Mouse (Mus musculus) kidney, embryonic 14.5 days (tissue): ENCODE results near the gene Tmem259. TPM values are rescaled to one million over a fixed set of nuclear protein-coding genes. Genes with fewer than 3 reads are reported as not detected.

Experiments
- ATAC-seq: fragments of 200-750 bp; cut with Nextera tagmentation; 2 replicates; pipeline ENCODE4 v1.8.0; 2017; ENCODE audit warnings: moderate number of reproducible peaks, mild to moderate bottlenecking, moderate TSS enrichment, moderate library complexity; ENCODE audit not compliant: low FRiP score, low TSS enrichment
- H3K27ac ChIP-seq: fragments of 300-500 bp; sonication (generic); 2 replicates; pipeline ENCODE4 v1.5.1; 2014; ENCODE audit warnings: low read depth, mild to moderate bottlenecking, low read length, moderate library complexity, mixed read lengths
- H3K27me3 ChIP-seq: fragments of 300-500 bp; sonication (generic); 2 replicates; pipeline ENCODE4 v1.6.1; 2014; ENCODE audit warnings: mild to moderate bottlenecking, low read length; ENCODE audit not compliant: control insufficient read depth, insufficient read depth
- H3K36me3 ChIP-seq: fragments of 300-500 bp; sonication (generic); 2 replicates; pipeline ENCODE4 v1.6.1; 2014; ENCODE audit warnings: low read length, mixed read lengths; ENCODE audit not compliant: control insufficient read depth, insufficient read depth
- H3K4me1 ChIP-seq: fragments of 300-500 bp; sonication (generic); 2 replicates; pipeline ENCODE4 v1.6.1; 2014; ENCODE audit warnings: low read length, mixed read lengths; ENCODE audit not compliant: control insufficient read depth, insufficient read depth
- H3K4me2 ChIP-seq: fragments of 300-500 bp; sonication (generic); replicated peaks from 2 replicates; pipeline ENCODE4 v1.6.1; 2014; ENCODE audit warnings: low read depth, mild to moderate bottlenecking, low read length
- H3K4me3 ChIP-seq: fragments of 300-500 bp; sonication (generic); 2 replicates; pipeline ENCODE4 v1.5.1; 2014; ENCODE audit warnings: mild to moderate bottlenecking, low read length
- H3K9ac ChIP-seq: fragments of 300-500 bp; sonication (generic); 2 replicates; pipeline ENCODE4 v1.6.1; 2014; ENCODE audit warnings: low read depth, mild to moderate bottlenecking, low read length, moderate library complexity
- H3K9me3 ChIP-seq: fragments of 300-500 bp; sonication (generic); 2 replicates; pipeline ENCODE4 v1.6.1; 2016; ENCODE audit warnings: low read length; ENCODE audit not compliant: control insufficient read depth
- whole genome bisulfite sequencing: fragments of 180-500 bp; shearing (Covaris S2); extraction: QIAGEN DNeasy Blood & Tissue Kit; methylation state at CpG from one replicate; pipeline ENCODE4 v1.1.7; 2014; 5-methylcytosine and 5-hydroxymethylcytosine counted together
- polyA plus RNA-seq: library from polyadenylated mRNA; unstranded; fragments of >200 nt; fragmentation: Nextera tagmentation; extraction: Ambion mirVana; gene quantifications from 2 replicates; pipeline ENCODE4 v1.2.1, GENCODE M21; 2014

Tmem259 gene
- polyA plus RNA-seq, 1 experiment from 2014 or later, result 18.8 TPM

GRCm38 (mm10) chr10:79996272-79997033 lies 12.3 kb upstream of the Tmem259 start, which contains the start of gene Abca7:
TSS of gene Abca7 (plus strand) at chr10:79996494.
- peaks cover 24% of the 10 kb centered on the region for H3K36me3 ChIP-seq
- peak within 1 kb of the TSS; percentile 89 for H3K4me2 ChIP-seq
- WGBS, result under 1% methylated on average over 34 of the region's 34 CpGs
- peak; percentile 81 for ATAC-seq
- no peaks in the 10 kb centered on the region; the same call in 1 of the 2 replicates for H3K27me3 ChIP-seq
- H3K4me3 ChIP-seq, result peak within 1 kb of the TSS; percentile 54
- H3K9me3 ChIP-seq, result peaks cover 3% of the 10 kb centered on the region; the same call in 1 of the 2 replicates
- H3K27ac ChIP-seq, result peak within 1 kb of the TSS; percentile 24; the same call in 1 of the 2 replicates
- peaks cover 14% of the 10 kb centered on the region for H3K4me1 ChIP-seq
- H3K9ac ChIP-seq, result peak within 1 kb of the TSS; percentile 50

- no peak overlapping the region for H3K4me3 ChIP-seq
- no peak overlapping the region for H3K4me2 ChIP-seq
- H3K27ac ChIP-seq, result no peak overlapping the region
- no peak for ATAC-seq
- H3K9me3 ChIP-seq, result peaks cover 9% of the 10 kb centered on the region; the same call in 1 of the 2 replicates
- peaks cover 14% of the 10 kb centered on the region for H3K4me1 ChIP-seq
- H3K9ac ChIP-seq, result no peak overlapping the region
- WGBS, result 82% methylated on average over 1 of the region's 1 CpGs
- H3K27me3 ChIP-seq, result no peaks in the 10 kb centered on the region
- H3K36me3 ChIP-seq, result peaks cover 32% of the 10 kb centered on the region
Measured at GRCm38 (mm10) chr10:79995636-79996035, 11.5 kb upstream of the Tmem259 start.

GRCm38 (mm10) chr10:79994397-79995115 lies 10.4 kb upstream of the Tmem259 start:
- no peak overlapping the region for H3K27ac ChIP-seq
- H3K36me3 ChIP-seq, result peaks cover 32% of the 10 kb centered on the region
- peaks cover 19% of the 10 kb centered on the region for H3K4me1 ChIP-seq
- ATAC-seq, result no peak
- peaks cover 9% of the 10 kb centered on the region; the same call in 1 of the 2 replicates for H3K9me3 ChIP-seq
- H3K27me3 ChIP-seq, result no peaks in the 10 kb centered on the region
- H3K9ac ChIP-seq, result no peak overlapping the region
- H3K4me3 ChIP-seq, result no peak overlapping the region
- WGBS, result 88% methylated on average over 16 of the region's 16 CpGs
- no peak overlapping the region for H3K4me2 ChIP-seq

GRCm38 (mm10) chr10:79991548-79991947 lies 7.4 kb upstream of the Tmem259 start:
- 82% methylated on average over 6 of the region's 6 CpGs for WGBS
- peaks cover 32% of the 10 kb centered on the region for H3K36me3 ChIP-seq
- H3K9me3 ChIP-seq, result peaks cover 9% of the 10 kb centered on the region; the same call in 1 of the 2 replicates
- H3K27ac ChIP-seq, result no peak overlapping the region
- no peak overlapping the region for H3K9ac ChIP-seq
- peak overlapping the region; percentile 14; the same call in 1 of the 2 replicates for H3K4me3 ChIP-seq
- no peak for ATAC-seq
- peaks cover 25% of the 10 kb centered on the region for H3K4me1 ChIP-seq
- H3K27me3 ChIP-seq, result no peaks in the 10 kb centered on the region
- H3K4me2 ChIP-seq, result no peak overlapping the region

GRCm38 (mm10) chr10:79991099-79991498 lies 7.0 kb upstream of the Tmem259 start:
- Histone ChIP-seq H3K4me1 (peaks cover 25% of the 10 kb centered on the region), H3K4me3 (peak overlapping the region; percentile 14), H3K27ac (no peak overlapping the region), H3K4me2 (no peak overlapping the region; the same call in 1 of the 2 replicates), H3K9me3 (peaks cover 9% of the 10 kb centered on the region; the same call in 1 of the 2 replicates), H3K27me3 (no peaks in the 10 kb centered on the region), H3K9ac (no peak overlapping the region), H3K36me3 (peaks cover 32% of the 10 kb centered on the region)
- WGBS, result 58% methylated on average over 12 of the region's 12 CpGs
- no peak for ATAC-seq

- Histone ChIP-seq H3K4me3 (peak overlapping the region; percentile 52), H3K27ac (no peak overlapping the region), H3K4me1 (peaks cover 25% of the 10 kb centered on the region), H3K27me3 (no peaks in the 10 kb centered on the region), H3K9me3 (peaks cover 9% of the 10 kb centered on the region; the same call in 1 of the 2 replicates), H3K9ac (peak overlapping the region; percentile 64), H3K4me2 (peak overlapping the region; percentile 59), H3K36me3 (peaks cover 32% of the 10 kb centered on the region)
- no peak for ATAC-seq
- 8% methylated on average over 15 of the region's 15 CpGs for WGBS
Measured at GRCm38 (mm10) chr10:79989870-79990269, 5.7 kb upstream of the Tmem259 start.

GRCm38 (mm10) chr10:79989272-79989786 lies 5.2 kb upstream of the Tmem259 start:
- peak overlapping the region; percentile 64; the same call in 1 of the 2 replicates for H3K9ac ChIP-seq
- ATAC-seq, result no peak
- peaks cover 9% of the 10 kb centered on the region; the same call in 1 of the 2 replicates for H3K9me3 ChIP-seq
- H3K27ac ChIP-seq, result peak overlapping the region; percentile 84; the same call in 1 of the 2 replicates
- WGBS, result 36% methylated on average over 8 of the region's 8 CpGs
- H3K36me3 ChIP-seq, result peaks cover 32% of the 10 kb centered on the region
- H3K27me3 ChIP-seq, result no peaks in the 10 kb centered on the region
- peaks cover 25% of the 10 kb centered on the region for H3K4me1 ChIP-seq
- peak overlapping the region; percentile 59 for H3K4me2 ChIP-seq
- H3K4me3 ChIP-seq, result peak overlapping the region; percentile 52

- Histone ChIP-seq H3K27ac (peak within 1 kb of the TSS; percentile 84), H3K9me3 (peaks cover 9% of the 10 kb centered on the region; the same call in 1 of the 2 replicates), H3K4me2 (peak within 1 kb of the TSS; percentile 59), H3K4me1 (peaks cover 25% of the 10 kb centered on the region), H3K4me3 (peak within 1 kb of the TSS; percentile 52), H3K36me3 (peaks cover 30% of the 10 kb centered on the region), H3K27me3 (no peaks in the 10 kb centered on the region), H3K9ac (peak within 1 kb of the TSS; percentile 64)
- WGBS, result under 1% methylated on average over 59 of the region's 59 CpGs
- ATAC-seq, result peak; percentile 2; the same call in 1 of the 2 replicates
Measured at GRCm38 (mm10) chr10:79988506-79989271, 4.6 kb upstream of the Tmem259 start, which contains the start of gene Cnn2. TSS of gene Cnn2 (plus strand) at chr10:79988584.
